Mouse (Mus musculus) spleen, adult 2 months (tissue): ENCODE measurements at regions not wholly inside any gene's neighbourhood (a gene's known extent, or its start where the extent isn't known, plus 50 kb on each side); places are given as distances from the start of the nearest gene placed in this dataset.

ENCODE experiments used
- CTCF ChIP-seq: fragments of 200-500 bp; IDR thresholded peaks from 2 replicates; pipeline ENCODE4 v1.5.1; 2011; ENCODE audit warnings: mild to moderate bottlenecking, inconsistent platforms; ENCODE audit not compliant: insufficient read depth, insufficient read length, insufficient replicate concordance; ENCODE audit errors: extremely low read depth
- POLR2A ChIP-seq: fragments of 200-500 bp; IDR thresholded peaks from 2 replicates; pipeline ENCODE4 v1.6.1; 2011; ENCODE audit warnings: low read depth, low read length, inconsistent platforms

DNA sequence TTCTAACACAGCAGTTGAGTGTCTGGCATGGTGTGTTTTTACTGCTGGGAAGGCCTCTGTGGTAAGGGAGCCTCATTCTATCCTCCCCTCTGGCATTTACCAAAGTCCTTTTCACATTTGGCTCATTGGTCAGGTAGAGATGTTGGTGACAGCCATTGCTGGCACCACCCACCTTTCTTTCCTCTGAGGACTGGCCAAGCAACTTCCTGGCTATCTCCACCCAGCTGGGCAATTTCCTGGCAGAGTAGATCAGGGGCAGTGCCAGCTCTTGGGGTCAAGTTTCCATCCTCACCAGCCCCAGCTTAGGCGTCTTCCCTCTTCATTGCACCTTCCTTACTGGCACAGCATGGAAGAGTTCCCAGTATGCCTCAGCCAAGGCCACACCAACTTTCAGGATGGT is 372.5 kb upstream of the Kif2a start:
- no peak for TF ChIP-seq CTCF
- no peak for TF ChIP-seq POLR2A
